Mouse (Mus musculus): ENCODE measurements at regions not wholly inside any gene's neighbourhood (a gene's known extent, or its start where the extent isn't known, plus 50 kb on each side); places are given as distances from the start of the nearest gene placed in this dataset.

GRCm38 (mm10) chr13:39309758-39310157 lies 349.1 kb upstream of the Slc35b3 start:
- no peak overlapping the region for H3K27ac ChIP-seq (ENCODE audit: control insufficient read depth, low read depth, low read length)
- no peaks in the 10 kb centered on the region for H3K79me2 ChIP-seq (ENCODE audit: control insufficient read depth, insufficient read depth, low read length, poor library complexity)
- H3K9me3 ChIP-seq (replicated peaks; ENCODE audit: insufficient read depth, low read length): no peaks in the 10 kb centered on the region
- no peak for DNase-seq (ENCODE audit: low read depth, low spot score)
- TF ChIP-seq NELFE (IDR thresholded peaks at IDR 0.05; ENCODE audit: low read depth, low read length) (no peak), TCF12 (IDR thresholded peaks at IDR 0.05; ENCODE audit: low read depth, low read length) (no peak), POLR2A (IDR thresholded peaks at IDR 0.05; ENCODE audit: control insufficient read depth in 1 of 2, insufficient read depth in 1 of 2, low read depth in 1 of 2, low read length in 2 of 2, poor library complexity in 1 of 2) (no peak), UBTF (IDR thresholded peaks at IDR 0.05; ENCODE audit: borderline replicate concordance, insufficient read depth, low read depth, low read length) (no peak), MAX (IDR thresholded peaks at IDR 0.05; ENCODE audit: low read length) (no peak), KAT2A (conservative IDR thresholded peaks at IDR 0.05; ENCODE audit: low read depth, low read length) (no peak), MYB (IDR thresholded peaks at IDR 0.05; ENCODE audit: low read depth, low read length) (no peak), ZC3H11A (IDR thresholded peaks at IDR 0.05; ENCODE audit: low read depth, low read length) (no peak), HCFC1 (IDR thresholded peaks at IDR 0.05; ENCODE audit: low read depth, low read length) (no peak), SIN3A (IDR thresholded peaks at IDR 0.05; ENCODE audit: low read length) (no peak), ELF1 (IDR thresholded peaks at IDR 0.05; ENCODE audit: low read depth, low read length) (no peak), ZNF384 (IDR thresholded peaks at IDR 0.05; ENCODE audit: low read depth, low read length) (no peak), BHLHE40 (IDR thresholded peaks at IDR 0.05; ENCODE audit: borderline replicate concordance, low read depth, low read length) (no peak), MAZ (IDR thresholded peaks at IDR 0.05; ENCODE audit: low read depth, low read length) (no peak)
- H3K36me3 ChIP-seq (ENCODE audit: control insufficient read depth in 1 of 2, insufficient read depth in 2 of 2, low read length in 2 of 2): no peaks in the 10 kb centered on the region
- no peak overlapping the region for H3K9ac ChIP-seq (ENCODE audit: control insufficient read depth, low read depth, low read length, poor library complexity, severe bottlenecking)
- no peaks in the 10 kb centered on the region for H3K4me1 ChIP-seq (ENCODE audit: control insufficient read depth in 1 of 2, insufficient read depth in 2 of 2, low read length in 2 of 2)
- no peaks in the 10 kb centered on the region for H3K27me3 ChIP-seq (ENCODE audit: control insufficient read depth in 1 of 2, insufficient read depth in 2 of 2, low read length in 2 of 2)
- no peak overlapping the region for H3K4me3 ChIP-seq (ENCODE audit: control insufficient read depth in 1 of 2, insufficient read depth in 1 of 2, low read depth in 2 of 2, low read length in 2 of 2)

GRCm38 (mm10) chr13:39307845-39308244 lies 347.2 kb upstream of the Slc35b3 start:
- TF ChIP-seq ZMIZ1 (IDR thresholded peaks at IDR 0.05; ENCODE audit: low read depth, low read length) (no peak), POLR2AphosphoS5 (IDR thresholded peaks at IDR 0.05; ENCODE audit: borderline replicate concordance, low read depth, low read length) (no peak), ETS1 (IDR thresholded peaks at IDR 0.05; ENCODE audit: low read depth, low read length) (no peak), USF2 (IDR thresholded peaks at IDR 0.05; ENCODE audit: borderline replicate concordance in 1 of 2, insufficient read depth in 1 of 2, low read depth in 1 of 2, low read length in 2 of 2) (no peak), UBTF (IDR thresholded peaks at IDR 0.05; ENCODE audit: borderline replicate concordance, insufficient read depth, low read depth, low read length) (no peak), POLR2AphosphoS2 (IDR thresholded peaks at IDR 0.05; ENCODE audit: low read length) (no peak), CHD1 (IDR thresholded peaks at IDR 0.05; ENCODE audit: low read depth, low read length) (no peak), TBP (IDR thresholded peaks at IDR 0.05; ENCODE audit: low read depth, low read length) (no peak), JUND (IDR thresholded peaks at IDR 0.05; ENCODE audit: low read depth, low read length) (no peak), MYB (IDR thresholded peaks at IDR 0.05; ENCODE audit: low read depth, low read length) (no peak), RCOR1 (IDR thresholded peaks at IDR 0.05; ENCODE audit: low read depth, low read length) (no peak)
- Histone ChIP-seq H3K36me3 (ENCODE audit: control insufficient read depth in 1 of 2, insufficient read depth in 2 of 2, low read length in 2 of 2) (no peaks in the 10 kb centered on the region), H3K9ac (ENCODE audit: control insufficient read depth, low read depth, low read length, poor library complexity, severe bottlenecking) (no peak overlapping the region), H3K27me3 (ENCODE audit: control insufficient read depth in 1 of 2, insufficient read depth in 2 of 2, low read length in 2 of 2) (no peaks in the 10 kb centered on the region), H3K9me3 (replicated peaks; ENCODE audit: insufficient read depth, low read length) (no peaks in the 10 kb centered on the region), H3K79me2 (ENCODE audit: control insufficient read depth, insufficient read depth, low read length, poor library complexity) (no peaks in the 10 kb centered on the region), H3K27ac (ENCODE audit: control insufficient read depth, low read depth, low read length) (no peak overlapping the region), H3K4me1 (ENCODE audit: control insufficient read depth in 1 of 2, insufficient read depth in 2 of 2, low read length in 2 of 2) (no peaks in the 10 kb centered on the region), H3K4me3 (ENCODE audit: control insufficient read depth in 1 of 2, insufficient read depth in 1 of 2, low read depth in 2 of 2, low read length in 2 of 2) (no peak overlapping the region)
- no peak for DNase-seq (ENCODE audit: low read depth, low spot score)
